Mouse (Mus musculus) hindbrain, embryonic 15.5 days (tissue): Measurements from ENCODE around the gene Grip1. TPM values are rescaled to one million over a fixed set of nuclear protein-coding genes. Genes with fewer than 3 reads are reported as not detected.

Source experiments
- ATAC-seq: fragments of 200-750 bp; cut with Nextera tagmentation; 2 replicates; pipeline ENCODE4 v1.8.0; 2017; ENCODE audit warnings: low read depth, moderate number of reproducible peaks, moderate TSS enrichment; ENCODE audit not compliant: low FRiP score
- H3K27ac ChIP-seq: fragments of 300-500 bp; sonication (generic); replicated peaks from 2 replicates; pipeline ENCODE4 v1.5.1; 2015; ENCODE audit warnings: mild to moderate bottlenecking, inconsistent platforms
- H3K27me3 ChIP-seq: fragments of 300-500 bp; sonication (generic); 2 replicates; pipeline ENCODE4 v1.6.1; 2015; ENCODE audit warnings: control low read depth, inconsistent platforms
- H3K36me3 ChIP-seq: fragments of 300-500 bp; sonication (generic); 2 replicates; pipeline ENCODE4 v1.6.1; 2015; ENCODE audit warnings: control low read depth, inconsistent platforms
- H3K4me1 ChIP-seq: fragments of 300-500 bp; sonication (generic); replicated peaks from 2 replicates; pipeline ENCODE4 v1.6.1; 2015; ENCODE audit warnings: control low read depth, inconsistent platforms
- H3K4me2 ChIP-seq: fragments of 300-500 bp; sonication (generic); 2 replicates; pipeline ENCODE4 v1.6.1; 2015; ENCODE audit warnings: moderate library complexity, mild to moderate bottlenecking, inconsistent platforms
- H3K4me3 ChIP-seq: fragments of 300-500 bp; sonication (generic); 2 replicates; pipeline ENCODE4 v1.5.1; 2015; ENCODE audit warnings: mild to moderate bottlenecking, inconsistent platforms
- H3K9ac ChIP-seq: fragments of 300-500 bp; sonication (generic); 2 replicates; pipeline ENCODE4 v1.6.1; 2015; ENCODE audit warnings: inconsistent platforms
- H3K9me3 ChIP-seq: fragments of 300-500 bp; sonication (generic); 2 replicates; pipeline ENCODE4 v1.6.1; 2016; ENCODE audit warnings: control low read depth, inconsistent platforms
- WGBS: fragments of 180-500 bp; shearing (Covaris S2); methylation state at CpG from one replicate; pipeline ENCODE4 v1.1.7; 2015; 5-methylcytosine and 5-hydroxymethylcytosine counted together
- polyA plus RNA-seq: library from polyadenylated mRNA; unstranded; fragments of >200 nt; fragmentation: Nextera tagmentation; extraction: Ambion mirVana; gene quantifications from 2 replicates; pipeline ENCODE4 v1.2.1, GENCODE M21; 2015

Grip1 gene
- polyA plus RNA-seq, 1 experiment from 2014 or later: 17.3 TPM

DNA sequence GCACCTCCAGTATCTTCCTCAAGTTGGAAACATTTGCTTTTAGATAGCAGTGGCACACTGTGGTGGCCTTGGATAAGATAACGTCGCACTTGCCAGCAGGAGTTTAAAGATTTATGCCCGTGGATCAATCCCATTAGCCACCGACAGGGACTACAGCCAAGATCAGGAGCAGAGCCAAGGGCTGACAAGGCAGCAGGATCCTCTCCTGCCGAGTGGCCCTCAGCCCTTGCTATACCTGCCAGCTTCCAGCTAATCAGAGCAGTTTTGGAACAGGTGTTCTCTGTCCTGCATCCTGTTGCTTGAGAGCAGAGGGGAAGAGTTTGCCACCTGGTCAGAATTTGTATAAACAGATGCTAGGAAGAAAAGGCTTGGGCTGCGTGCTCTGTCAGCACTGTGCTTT, 348.8 kb downstream of the Grip1 start:
- Histone ChIP-seq H3K27me3 (no peaks in the 10 kb centered on the region), H3K4me2 (no peak overlapping the region), H3K27ac (no peak overlapping the region), H3K4me3 (no peak overlapping the region), H3K36me3 (no peaks in the 10 kb centered on the region), H3K9ac (no peak overlapping the region), H3K9me3 (no peaks in the 10 kb centered on the region), H3K4me1 (peaks cover 12% of the 10 kb centered on the region; the same call in 1 of the 2 replicates)
- ATAC-seq: peak; percentile 46
- 48% methylated on average over 6 of the region's 6 CpGs for WGBS

DNA sequence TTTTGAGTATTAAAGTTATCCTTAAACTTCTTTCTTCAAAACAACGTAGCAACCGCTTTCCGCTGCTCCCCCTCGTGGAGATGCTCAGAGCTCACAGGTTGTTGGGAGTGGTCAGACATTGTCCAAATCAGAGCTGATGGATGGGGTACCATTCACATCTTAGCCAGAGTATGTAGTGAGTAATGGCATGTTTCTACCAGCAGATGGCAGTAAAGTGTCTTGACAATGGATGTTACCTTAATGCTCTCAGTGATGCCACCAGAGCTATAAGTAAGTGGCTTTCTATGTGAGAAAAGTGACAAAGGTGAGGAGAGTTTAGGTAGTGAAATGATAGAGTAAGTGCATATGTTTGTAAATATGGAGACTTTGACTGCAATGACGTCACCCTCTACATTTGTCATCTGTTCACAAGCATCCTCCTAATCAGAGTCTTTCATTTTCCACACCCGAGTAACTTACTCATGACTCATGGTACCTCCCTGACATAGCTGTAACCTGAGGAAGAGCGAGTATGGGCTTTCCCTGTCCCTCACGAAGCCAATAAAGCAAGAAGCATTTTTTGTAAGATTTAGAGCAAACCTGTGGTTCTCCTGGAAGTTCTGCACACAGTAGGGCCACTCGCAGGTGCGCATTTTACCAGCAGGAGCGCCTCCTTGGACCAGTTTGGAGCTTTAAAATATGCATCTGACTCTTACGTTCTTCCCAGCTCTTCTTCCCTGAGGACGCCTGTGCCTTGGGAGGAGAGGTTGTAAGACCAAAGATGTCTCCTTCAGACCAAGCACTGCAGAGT, 350.2 kb downstream of the Grip1 start:
- 60% methylated on average over 13 of the region's 13 CpGs for WGBS
- no peak overlapping the region for H3K27ac ChIP-seq
- H3K4me3 ChIP-seq: no peak overlapping the region
- no peaks in the 10 kb centered on the region for H3K36me3 ChIP-seq
- ATAC-seq: peak; percentile 80
- no peak overlapping the region for H3K4me2 ChIP-seq
- no peaks in the 10 kb centered on the region for H3K27me3 ChIP-seq
- H3K9me3 ChIP-seq: no peaks in the 10 kb centered on the region
- no peak overlapping the region for H3K9ac ChIP-seq
- peaks cover 12% of the 10 kb centered on the region; the same call in 1 of the 2 replicates for H3K4me1 ChIP-seq

DNA sequence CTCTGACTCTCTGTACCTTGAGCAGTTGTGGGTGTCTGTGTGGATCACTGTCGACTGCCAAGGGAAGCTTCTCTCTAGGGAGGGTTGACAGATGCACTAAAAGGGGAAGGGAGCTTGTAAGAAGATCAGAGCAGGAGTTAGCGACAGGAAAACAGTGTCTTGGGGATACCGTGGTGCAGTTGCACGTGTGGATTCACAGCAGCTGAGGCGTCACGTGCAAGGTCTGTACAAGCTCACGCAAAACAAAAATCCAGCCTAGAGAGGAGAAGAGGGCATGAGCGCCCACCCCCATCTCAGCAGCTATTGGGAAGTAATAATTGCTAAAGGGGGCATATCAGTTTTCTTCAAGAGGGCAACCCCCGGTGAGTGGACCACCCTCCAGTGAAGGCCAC, 350.8 kb downstream of the Grip1 start:
- no peak overlapping the region for H3K4me2 ChIP-seq
- no peak overlapping the region for H3K27ac ChIP-seq
- no peak overlapping the region for H3K9ac ChIP-seq
- H3K36me3 ChIP-seq: no peaks in the 10 kb centered on the region
- WGBS: 80% methylated on average over 9 of the region's 9 CpGs
- no peaks in the 10 kb centered on the region for H3K27me3 ChIP-seq
- peaks cover 12% of the 10 kb centered on the region; the same call in 1 of the 2 replicates for H3K4me1 ChIP-seq
- ATAC-seq: no peak
- no peak overlapping the region for H3K4me3 ChIP-seq
- H3K9me3 ChIP-seq: no peaks in the 10 kb centered on the region

DNA sequence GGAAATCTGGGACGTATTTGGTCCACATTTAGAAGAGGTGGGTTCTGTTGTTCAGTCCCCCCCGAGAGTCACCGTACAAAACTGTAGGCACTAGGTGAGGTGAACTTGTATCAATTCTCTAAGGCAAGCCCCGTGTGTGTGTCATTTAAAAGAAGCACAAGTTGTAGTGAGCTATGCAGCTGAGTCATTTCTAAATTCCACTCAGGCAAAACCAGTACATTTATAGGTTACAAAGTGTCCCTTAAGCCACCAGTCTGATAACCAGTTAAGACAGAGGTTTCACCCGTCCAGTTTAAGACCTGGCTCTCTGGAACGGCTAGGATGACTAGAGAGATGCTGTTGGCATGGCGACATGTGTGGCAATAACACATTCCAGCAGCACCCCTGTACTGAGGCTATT, 351.5 kb downstream of the Grip1 start:
- Histone ChIP-seq H3K9ac (no peak overlapping the region), H3K4me1 (peaks cover 12% of the 10 kb centered on the region; the same call in 1 of the 2 replicates), H3K36me3 (no peaks in the 10 kb centered on the region), H3K27ac (no peak overlapping the region), H3K4me3 (no peak overlapping the region), H3K4me2 (no peak overlapping the region), H3K9me3 (no peaks in the 10 kb centered on the region), H3K27me3 (no peaks in the 10 kb centered on the region)
- WGBS: 80% methylated on average over 7 of the region's 7 CpGs
- ATAC-seq: no peak

DNA sequence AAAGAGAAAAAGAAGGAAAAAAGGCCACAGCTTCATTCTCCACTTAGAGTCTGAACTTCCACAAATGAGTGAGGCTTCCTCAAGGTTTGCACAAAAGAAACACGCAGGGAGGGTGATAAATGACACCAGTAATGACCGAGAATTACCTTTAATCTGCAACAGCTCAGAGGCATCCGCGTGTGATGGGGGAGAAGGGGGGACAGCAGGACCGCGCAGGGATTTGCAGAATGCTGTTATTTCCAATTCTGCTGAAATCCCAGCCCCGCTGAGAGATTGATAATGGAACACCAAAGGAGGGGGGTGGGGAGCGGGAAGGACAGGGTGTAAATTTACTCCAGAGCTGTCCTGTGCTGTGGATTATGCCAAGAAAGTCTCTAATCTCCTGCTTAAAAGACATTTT, 352.5 kb downstream of the Grip1 start:
- H3K9ac ChIP-seq: no peak overlapping the region
- peaks cover 12% of the 10 kb centered on the region; the same call in 1 of the 2 replicates for H3K4me1 ChIP-seq
- no peaks in the 10 kb centered on the region for H3K36me3 ChIP-seq
- H3K27me3 ChIP-seq: no peaks in the 10 kb centered on the region
- no peak overlapping the region for H3K27ac ChIP-seq
- WGBS: 31% methylated on average over 8 of the region's 8 CpGs
- no peak for ATAC-seq
- H3K4me3 ChIP-seq: no peak overlapping the region
- H3K4me2 ChIP-seq: no peak overlapping the region
- H3K9me3 ChIP-seq: no peaks in the 10 kb centered on the region

DNA sequence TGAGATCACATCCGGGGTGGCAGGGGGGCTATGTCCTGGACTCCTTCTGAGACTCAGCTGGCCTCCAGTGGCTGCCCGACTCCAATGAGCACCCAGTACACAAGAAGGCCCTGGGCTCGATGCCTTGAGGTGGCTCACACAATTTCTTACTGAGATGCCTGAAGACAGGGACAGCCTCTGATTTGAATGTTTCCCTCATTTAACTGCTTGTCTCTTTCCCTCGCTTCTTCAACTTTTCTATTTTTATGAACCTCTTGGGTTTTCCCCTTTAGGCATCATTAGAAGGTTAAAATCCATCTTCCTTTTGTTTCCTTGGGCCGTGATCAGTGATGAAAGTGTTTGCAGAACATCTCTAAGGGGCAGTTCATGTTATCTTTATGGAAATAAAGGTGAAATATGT, 354.8 kb downstream of the Grip1 start:
- Histone ChIP-seq H3K27ac (no peak overlapping the region), H3K36me3 (no peaks in the 10 kb centered on the region), H3K4me3 (no peak overlapping the region), H3K9me3 (no peaks in the 10 kb centered on the region), H3K4me1 (peaks cover 8% of the 10 kb centered on the region; the same call in 1 of the 2 replicates), H3K9ac (no peak overlapping the region), H3K4me2 (no peak overlapping the region), H3K27me3 (no peaks in the 10 kb centered on the region)
- 88% methylated on average over 5 of the region's 5 CpGs for WGBS
- ATAC-seq: no peak

DNA sequence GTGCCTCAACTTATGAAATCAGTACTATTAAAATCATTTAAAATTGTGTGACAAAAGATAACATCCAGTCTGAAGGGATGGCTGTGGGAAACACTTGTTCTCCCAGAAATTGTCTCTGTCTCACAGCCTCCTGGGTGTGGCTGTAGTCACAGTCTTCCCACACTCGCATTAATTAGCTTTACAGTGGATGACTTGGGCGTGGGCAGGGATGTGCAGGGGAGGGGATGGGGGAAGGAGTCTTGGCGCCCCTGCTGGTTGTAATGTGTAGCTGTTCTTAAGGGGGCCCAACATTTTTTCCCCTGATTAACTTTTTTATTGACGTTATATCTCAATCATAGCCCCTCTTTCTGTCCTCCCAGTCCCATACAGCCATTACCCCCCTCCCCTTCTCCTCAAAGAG, 360.5 kb downstream of the Grip1 start:
- H3K9me3 ChIP-seq: no peaks in the 10 kb centered on the region
- WGBS: 71% methylated on average over 4 of the region's 4 CpGs
- no peak overlapping the region for H3K9ac ChIP-seq
- no peak overlapping the region for H3K4me2 ChIP-seq
- no peak overlapping the region for H3K4me3 ChIP-seq
- no peak for ATAC-seq
- no peaks in the 10 kb centered on the region for H3K36me3 ChIP-seq
- H3K27ac ChIP-seq: no peak overlapping the region
- H3K4me1 ChIP-seq: peaks cover 11% of the 10 kb centered on the region
- no peaks in the 10 kb centered on the region for H3K27me3 ChIP-seq

DNA sequence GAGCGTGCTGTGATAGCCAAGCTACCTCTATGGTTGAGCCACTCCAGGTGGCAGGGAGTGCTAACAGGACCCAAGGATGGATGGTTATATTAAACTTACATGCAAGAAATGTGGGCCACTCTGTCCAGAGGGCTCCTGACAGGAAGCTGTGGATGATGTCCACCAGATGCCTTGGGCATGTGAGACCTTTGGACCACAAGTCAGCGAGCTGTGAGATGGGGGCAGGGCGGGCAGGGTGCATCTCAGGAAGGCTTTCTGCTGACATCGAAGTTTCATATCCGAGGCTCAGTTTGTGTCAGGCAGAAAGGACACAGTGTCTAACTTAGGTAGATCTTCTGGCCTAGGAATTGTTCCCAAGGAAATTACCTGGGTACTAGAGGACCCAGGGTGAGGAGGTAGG, 362.4 kb downstream of the Grip1 start:
- no peak for ATAC-seq
- Histone ChIP-seq H3K9ac (no peak overlapping the region), H3K36me3 (no peaks in the 10 kb centered on the region), H3K27me3 (no peaks in the 10 kb centered on the region), H3K4me1 (peaks cover 21% of the 10 kb centered on the region), H3K9me3 (no peaks in the 10 kb centered on the region), H3K27ac (no peak overlapping the region), H3K4me3 (no peak overlapping the region), H3K4me2 (no peak overlapping the region)
- WGBS: 70% methylated on average over 5 of the region's 5 CpGs

DNA sequence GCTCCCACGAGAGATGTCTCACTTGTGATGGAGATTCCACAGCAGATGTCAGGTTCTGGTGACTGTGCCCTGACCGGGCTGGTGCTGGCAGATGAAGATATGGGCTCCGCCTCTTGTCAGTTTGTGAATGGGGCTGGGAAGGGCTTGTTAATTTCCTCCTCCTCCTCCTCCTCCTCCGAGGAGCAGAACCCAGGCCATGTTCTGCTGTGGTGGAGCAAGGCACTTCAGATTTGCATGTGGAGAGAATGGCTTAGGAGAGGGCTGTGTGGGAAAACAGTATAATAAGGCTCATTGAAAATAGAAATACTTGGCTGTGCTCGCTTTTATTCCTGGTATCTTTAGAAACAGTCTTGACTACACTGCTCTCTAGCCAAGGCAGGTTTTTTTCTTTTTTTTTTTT, 364.8 kb downstream of the Grip1 start:
- Histone ChIP-seq H3K36me3 (no peaks in the 10 kb centered on the region), H3K9me3 (no peaks in the 10 kb centered on the region), H3K27me3 (no peaks in the 10 kb centered on the region), H3K4me2 (peak overlapping the region; percentile 68), H3K9ac (no peak overlapping the region), H3K4me1 (peaks cover 29% of the 10 kb centered on the region), H3K27ac (peak overlapping the region; percentile 88), H3K4me3 (no peak overlapping the region)
- WGBS: 20% methylated on average over 5 of the region's 5 CpGs
- ATAC-seq: peak; percentile 60

DNA sequence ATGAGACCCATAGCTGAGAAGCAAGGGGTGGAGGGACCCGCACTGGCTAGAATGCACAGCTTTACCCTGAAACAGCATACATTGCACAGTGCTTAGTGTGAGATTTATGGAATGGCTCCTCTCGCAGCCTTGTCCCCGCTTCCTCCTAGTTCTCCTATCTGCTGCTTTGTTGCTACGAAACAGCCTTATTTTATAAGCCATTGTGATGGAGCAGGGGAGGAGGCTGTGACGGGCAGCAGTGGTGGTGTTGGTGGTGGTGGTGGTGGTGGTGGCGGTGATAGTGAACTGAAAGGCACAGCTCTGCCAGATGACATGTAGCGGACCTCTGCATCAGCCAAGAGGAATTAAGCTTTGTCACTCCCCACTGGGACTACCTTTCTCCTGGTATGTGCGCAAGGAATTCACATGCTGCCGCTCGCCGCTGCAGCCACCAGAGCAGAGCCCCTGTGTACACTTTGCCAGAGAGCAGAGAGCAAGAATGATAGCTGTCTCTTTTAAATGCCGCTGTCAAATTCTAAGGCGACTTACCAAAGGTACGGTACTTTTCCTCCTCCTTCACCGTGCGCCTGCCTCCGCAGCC, 365.6 kb downstream of the Grip1 start:
- peaks cover 34% of the 10 kb centered on the region for H3K4me1 ChIP-seq
- no peaks in the 10 kb centered on the region for H3K27me3 ChIP-seq
- H3K27ac ChIP-seq: peak overlapping the region; percentile 88
- peak overlapping the region; percentile 44 for H3K4me3 ChIP-seq
- no peaks in the 10 kb centered on the region for H3K9me3 ChIP-seq
- H3K4me2 ChIP-seq: peak overlapping the region; percentile 68
- peak overlapping the region; percentile 45 for H3K9ac ChIP-seq
- no peaks in the 10 kb centered on the region for H3K36me3 ChIP-seq
- peak; percentile 78 for ATAC-seq
- 8% methylated on average over 17 of the region's 17 CpGs for WGBS

DNA sequence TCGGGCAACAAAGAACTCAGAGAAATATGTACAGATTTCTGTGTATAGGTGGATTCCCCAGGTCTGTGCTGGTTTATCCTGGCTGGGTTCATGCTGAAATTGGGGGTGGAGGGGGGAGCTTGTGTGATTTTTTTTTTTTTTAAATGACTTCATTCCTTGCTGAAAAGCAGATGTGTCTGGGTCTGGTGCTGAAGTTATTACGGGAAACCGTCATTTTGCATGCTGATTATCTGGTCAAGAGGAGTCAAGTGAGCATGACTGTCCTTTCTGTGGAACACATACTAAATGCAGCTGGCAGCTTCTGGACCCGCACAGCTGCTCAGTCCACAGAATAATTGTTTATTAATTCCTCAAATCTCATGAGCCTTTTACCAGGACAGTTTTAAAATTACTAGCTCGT, 366.1 kb downstream of the Grip1 start:
- H3K4me3 ChIP-seq: peak overlapping the region; percentile 44
- no peak for ATAC-seq
- peak overlapping the region; percentile 68 for H3K4me2 ChIP-seq
- no peaks in the 10 kb centered on the region for H3K27me3 ChIP-seq
- no peaks in the 10 kb centered on the region for H3K9me3 ChIP-seq
- H3K9ac ChIP-seq: peak overlapping the region; percentile 45
- peaks cover 34% of the 10 kb centered on the region for H3K4me1 ChIP-seq
- H3K27ac ChIP-seq: peak overlapping the region; percentile 88
- no peaks in the 10 kb centered on the region for H3K36me3 ChIP-seq
- 10% methylated on average over 5 of the region's 5 CpGs for WGBS

DNA sequence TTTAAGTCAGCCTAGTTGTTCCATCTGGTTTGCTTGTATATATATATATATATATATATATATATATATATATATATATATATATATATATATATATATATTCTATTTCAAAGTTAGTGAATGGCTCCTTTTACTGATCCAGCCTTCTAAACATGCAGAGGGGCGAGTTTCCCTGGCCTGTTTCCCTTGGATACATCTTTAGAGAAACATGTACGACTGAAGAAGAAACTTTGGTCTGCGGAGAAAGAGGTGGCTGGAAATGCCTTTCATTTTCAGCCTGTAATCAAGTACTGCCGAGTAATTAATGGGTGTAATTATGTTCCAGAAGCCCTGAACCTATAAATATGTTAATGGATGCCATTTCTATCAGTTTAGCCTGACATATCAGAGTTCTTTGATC, 366.8 kb downstream of the Grip1 start:
- 20% methylated on average over 4 of the region's 4 CpGs for WGBS
- no peaks in the 10 kb centered on the region for H3K36me3 ChIP-seq

More for the DNA sequence above, 366.8 kb downstream of the Grip1 start:
- no peak for ATAC-seq
- no peaks in the 10 kb centered on the region for H3K27me3 ChIP-seq
- peak overlapping the region; percentile 68 for H3K4me2 ChIP-seq
- 0 out of 2 replicates have a peak overlapping the region, but pooled peaks have one; percentile 17 for H3K27ac ChIP-seq
- 0 out of 2 replicates have a peak overlapping the region, but pooled peaks have one; percentile 7 for H3K9ac ChIP-seq
- H3K4me3 ChIP-seq: peak overlapping the region; percentile 26
- peaks cover 34% of the 10 kb centered on the region for H3K4me1 ChIP-seq
- H3K9me3 ChIP-seq: no peaks in the 10 kb centered on the region
